Mouse (Mus musculus): Measurements from ENCODE around the gene Plcb4.
"Not testable (repeated sequence)": the region's sequence is repeated elsewhere in the genome, so short reads cannot be mapped to it uniquely, and the experiment has no call there.

Gene Plcb4

GRCm38 (mm10) chr2:135890083-135890482, 231.3 kb downstream of the Plcb4 start:
- no peak for DNase-seq (ENCODE audit: low spot score in 2 of 2)

DNA sequence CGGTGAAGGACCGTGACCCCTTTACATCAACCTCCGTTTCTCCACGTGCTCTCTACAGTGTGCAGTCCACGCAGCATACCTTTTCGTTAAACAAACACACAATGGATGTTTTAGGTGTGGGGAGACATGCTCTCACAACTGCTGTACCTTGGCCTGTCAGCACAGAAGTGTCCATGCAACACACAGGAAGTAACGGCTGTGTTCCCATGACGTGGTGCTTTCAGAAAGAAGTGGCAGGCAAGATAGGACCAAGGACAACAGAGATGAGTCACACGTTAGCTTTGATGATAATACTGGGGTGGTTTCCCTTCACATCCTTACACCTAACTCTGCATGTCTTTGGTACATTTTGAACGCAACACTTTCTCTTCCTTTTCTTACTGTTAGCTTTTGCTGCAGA, 232.3 kb downstream of the Plcb4 start:
- no peak for DNase-seq (ENCODE audit: low spot score in 2 of 2)

- no peak for DNase-seq (ENCODE audit: low spot score in 2 of 2)
These were observed 232.9 kb downstream of the Plcb4 start for GRCm38 (mm10) chr2:135891686-135892085.

GRCm38 (mm10) chr2:135894582-135894981, 235.8 kb downstream of the Plcb4 start:
- DNase-seq (ENCODE audit: low spot score in 2 of 2), result no peak

DNA sequence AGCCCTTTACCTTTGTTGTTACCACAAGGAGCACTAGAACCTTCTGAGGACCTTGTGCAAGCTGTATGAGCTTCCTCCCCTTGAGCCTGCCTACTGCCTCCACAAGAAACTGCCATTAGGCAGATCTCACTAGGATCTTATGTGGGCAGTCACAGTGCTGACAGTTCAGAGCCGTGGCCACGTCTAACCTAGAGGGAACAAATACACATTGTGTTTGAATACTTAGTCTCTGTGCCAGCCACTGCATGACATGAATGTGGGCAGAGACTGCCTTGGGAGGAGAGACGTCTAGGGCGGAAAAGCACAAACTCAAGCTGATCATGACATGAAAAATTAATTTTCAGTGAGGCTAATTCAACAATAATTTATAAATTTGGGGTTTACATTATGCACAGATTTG, 239.2 kb downstream of the Plcb4 start:
- no peak for DNase-seq (ENCODE audit: low spot score in 2 of 2)

GRCm38 (mm10) chr2:135899931-135900330, 241.1 kb downstream of the Plcb4 start:
- DNase-seq (ENCODE audit: low spot score in 2 of 2), result not testable (repeated sequence)

- DNase-seq (ENCODE audit: low spot score in 2 of 2), result no peak
These were observed 242.2 kb downstream of the Plcb4 start for GRCm38 (mm10) chr2:135901015-135901414.

DNA sequence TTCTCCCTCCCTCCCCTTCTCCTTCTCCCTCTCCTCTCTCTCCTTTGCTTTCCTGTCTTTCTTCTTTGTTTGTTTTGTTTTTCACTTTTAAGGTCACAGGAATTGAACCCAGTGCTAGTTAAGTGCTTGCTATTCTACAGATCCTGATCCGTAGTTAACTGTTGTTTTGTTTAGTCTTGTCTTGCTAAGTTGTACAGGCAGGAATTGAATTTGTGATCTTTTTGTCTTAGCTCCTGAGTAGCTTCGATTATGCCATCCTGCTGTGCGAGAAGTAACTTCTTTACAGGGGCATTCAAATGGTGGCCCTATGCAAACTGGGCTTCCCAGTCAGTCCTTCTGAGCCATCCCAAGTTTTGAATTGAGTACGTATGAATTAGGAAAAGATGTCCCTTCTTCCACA, 245.5 kb downstream of the Plcb4 start:
- DNase-seq (ENCODE audit: low spot score in 2 of 2), result no peak

- no peak for DNase-seq (ENCODE audit: low spot score in 2 of 2)
These were observed 246.0 kb downstream of the Plcb4 start for GRCm38 (mm10) chr2:135904791-135905190.

- no peak for DNase-seq (ENCODE audit: low spot score in 2 of 2)
These were observed 255.8 kb downstream of the Plcb4 start for GRCm38 (mm10) chr2:135914343-135915261.

DNA sequence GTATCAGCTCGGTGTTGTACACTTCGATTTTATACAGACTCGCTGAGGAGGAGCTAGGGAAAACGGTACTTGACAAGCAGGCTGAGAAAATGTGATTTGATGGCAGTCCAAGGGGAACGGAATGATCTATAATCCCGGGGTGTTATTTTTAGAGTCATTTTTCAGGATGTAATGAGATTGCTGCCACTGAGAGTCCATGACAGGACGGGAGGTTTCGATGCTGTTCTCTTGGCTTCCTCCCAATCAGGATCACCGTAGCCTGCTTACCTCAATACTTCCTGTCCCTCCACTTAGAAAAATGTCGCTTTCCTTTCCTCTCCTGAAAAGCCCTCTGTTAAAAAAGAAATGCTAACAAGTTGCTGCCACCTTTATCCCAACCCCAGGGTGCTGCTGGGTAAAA, 257.1 kb downstream of the Plcb4 start:
- DNase-seq (ENCODE audit: low spot score in 2 of 2), result no peak

GRCm38 (mm10) chr2:135917000-135917399, 258.2 kb downstream of the Plcb4 start:
- DNase-seq (ENCODE audit: low spot score in 2 of 2), result no peak

- no peak for DNase-seq (ENCODE audit: low spot score in 2 of 2)
These were observed 259.3 kb downstream of the Plcb4 start for GRCm38 (mm10) chr2:135918116-135918515.

- no peak for DNase-seq (ENCODE audit: low spot score in 2 of 2)
These were observed 260.8 kb downstream of the Plcb4 start for GRCm38 (mm10) chr2:135919641-135920040.

DNA sequence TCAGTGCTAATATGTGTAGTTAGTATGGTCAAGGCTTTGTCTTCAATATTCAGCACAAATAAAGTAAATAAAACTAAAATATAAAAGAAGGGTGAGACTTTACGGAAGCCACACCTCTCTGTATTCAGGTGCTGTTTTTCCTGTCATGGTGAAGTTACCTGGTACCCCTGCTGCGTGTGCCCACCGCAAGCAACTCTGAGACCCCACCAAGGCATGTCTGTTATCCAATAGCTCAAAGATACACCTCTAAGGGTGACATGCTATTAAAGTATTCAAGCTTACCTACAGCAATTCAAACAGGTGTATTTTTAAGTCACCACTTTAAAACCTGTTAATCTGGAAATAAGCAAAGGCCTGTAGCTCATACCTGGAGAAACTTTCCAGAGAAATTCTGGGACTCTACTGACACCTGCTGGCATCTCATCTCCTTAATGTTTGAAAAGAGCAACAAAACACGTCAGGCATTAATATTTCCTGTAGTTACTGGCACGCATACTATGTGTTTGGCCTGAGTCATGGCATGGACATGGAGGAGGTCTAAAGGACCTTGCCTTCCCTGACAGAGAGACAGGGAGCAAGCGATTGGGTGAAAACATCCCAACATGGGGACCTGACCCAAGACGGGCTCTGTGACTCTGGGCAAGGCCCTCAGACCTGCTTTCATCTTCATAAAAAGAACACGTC, 268.0 kb downstream of the Plcb4 start:
- no peak for DNase-seq (ENCODE audit: low spot score in 2 of 2)

GRCm38 (mm10) chr2:135929021-135929720, 270.4 kb downstream of the Plcb4 start:
- DNase-seq (ENCODE audit: low spot score in 2 of 2), result no peak

DNA sequence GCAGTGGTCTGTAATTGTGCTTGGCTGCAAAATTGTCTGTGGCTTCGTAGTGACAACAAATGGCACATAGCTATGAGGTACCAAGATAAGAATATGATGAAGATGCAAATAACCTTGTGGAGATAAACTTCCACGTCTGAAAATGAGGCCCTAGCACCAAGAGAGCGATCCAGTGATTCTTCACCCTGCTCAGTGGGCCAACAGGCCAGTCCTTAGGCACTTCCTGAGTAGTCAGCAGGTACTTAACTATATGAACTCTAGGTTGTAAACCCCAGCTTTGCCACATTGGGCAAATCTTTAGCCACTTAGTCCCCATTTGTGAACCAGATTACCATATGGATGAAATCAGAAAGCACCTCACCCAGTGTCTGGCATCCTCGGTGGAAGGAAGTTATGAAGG, 271.9 kb downstream of the Plcb4 start:
- no peak for DNase-seq (ENCODE audit: low spot score in 2 of 2)

GRCm38 (mm10) chr2:135932569-135932968, 273.8 kb downstream of the Plcb4 start:
- no peak for DNase-seq (ENCODE audit: low spot score in 2 of 2)

DNA sequence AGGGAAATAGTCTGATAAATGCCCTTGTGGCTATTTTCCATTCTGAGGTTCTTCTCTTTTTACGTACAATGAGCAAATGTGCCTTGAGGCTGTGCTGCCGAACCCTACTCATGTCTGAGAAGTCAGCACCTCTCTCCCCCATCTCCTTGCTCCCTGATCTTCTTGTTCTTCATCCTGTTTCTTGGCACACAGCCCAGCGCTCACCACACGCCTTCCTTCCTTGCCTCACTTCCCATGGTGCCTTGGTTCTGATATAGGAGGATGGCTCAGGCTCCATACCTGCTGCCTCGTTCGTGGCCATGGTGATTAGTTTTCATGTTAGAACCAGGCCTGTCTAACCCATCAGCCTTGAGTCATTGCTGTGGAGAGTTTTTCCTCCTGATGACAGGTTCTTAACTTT, 277.6 kb downstream of the Plcb4 start:
- no peak for DNase-seq (ENCODE audit: low spot score in 2 of 2)

DNA sequence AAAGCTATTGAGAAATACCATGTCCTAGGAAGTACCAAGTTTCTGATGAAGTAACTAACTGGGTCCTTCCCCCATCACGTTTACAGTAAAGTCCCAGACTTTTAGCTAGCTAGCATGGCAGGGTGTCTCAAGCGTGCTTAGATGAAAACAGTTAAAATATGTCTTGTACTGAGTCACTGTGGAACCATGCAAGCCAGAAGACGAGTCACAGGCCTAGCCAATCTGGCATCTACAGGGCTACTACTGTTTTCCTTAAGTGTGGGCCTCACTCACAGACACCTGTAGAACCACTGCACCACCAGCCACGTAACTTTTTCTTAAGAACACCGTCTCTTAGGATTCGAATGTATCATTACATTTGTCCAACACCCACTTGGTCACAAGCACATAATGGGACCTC, 278.8 kb downstream of the Plcb4 start:
- no peak for DNase-seq (ENCODE audit: low spot score in 2 of 2)

DNA sequence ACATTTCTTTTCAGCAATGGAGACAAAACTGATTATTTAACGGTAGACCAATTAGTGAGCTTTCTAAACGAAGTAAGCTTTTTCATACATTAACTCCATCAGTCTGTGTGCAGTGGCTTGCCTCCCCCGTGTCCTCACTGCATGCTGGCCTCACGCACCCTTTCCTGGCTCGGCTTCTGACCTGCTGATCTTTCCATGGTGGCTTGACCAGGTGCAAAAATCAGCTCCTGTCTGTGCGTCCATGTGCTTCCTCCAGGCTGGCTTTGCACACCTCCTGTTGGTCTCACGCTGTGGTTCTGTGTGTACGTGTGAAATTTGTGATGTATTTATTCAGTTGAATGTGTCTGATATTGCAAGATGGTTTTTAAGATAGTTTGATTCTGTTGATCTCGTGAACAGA, 281.1 kb downstream of the Plcb4 start:
- no peak for DNase-seq (ENCODE audit: low spot score in 2 of 2)

DNA sequence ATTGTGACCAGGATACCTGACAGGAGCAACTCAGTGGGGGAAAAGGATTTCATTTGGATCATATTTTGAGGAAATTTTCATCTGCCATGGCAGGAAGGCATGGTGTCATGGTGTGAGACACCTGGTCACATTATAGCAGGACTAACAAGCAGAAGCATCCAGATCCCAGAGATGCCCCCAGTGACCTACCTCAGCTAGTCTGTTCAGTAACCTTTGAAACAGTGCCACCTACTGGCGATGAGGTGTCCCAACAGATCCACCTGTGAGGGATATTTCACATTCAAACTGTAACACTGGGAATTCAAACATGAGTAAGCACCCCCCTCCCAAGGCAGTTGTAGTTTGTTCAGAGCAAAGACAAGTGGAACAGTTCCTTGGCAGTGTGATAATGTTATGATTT, 289.0 kb downstream of the Plcb4 start:
- DNase-seq (ENCODE audit: low spot score in 2 of 2), result no peak
